Mouse (Mus musculus) spleen, adult 2 months (tissue): Measurements from ENCODE around the gene Kcnn3.

Source experiments
- CTCF ChIP-seq: fragments of 200-500 bp; IDR thresholded peaks from 2 replicates; pipeline ENCODE4 v1.5.1; 2011; ENCODE audit warnings: mild to moderate bottlenecking, inconsistent platforms; ENCODE audit not compliant: insufficient read depth, insufficient read length, insufficient replicate concordance; ENCODE audit errors: extremely low read depth
- POLR2A ChIP-seq: fragments of 200-500 bp; IDR thresholded peaks from 2 replicates; pipeline ENCODE4 v1.6.1; 2011; ENCODE audit warnings: low read depth, low read length, inconsistent platforms

- TF ChIP-seq CTCF: no peak
- no peak for TF ChIP-seq POLR2A
Observed at GRCm38 (mm10) chr3:89647268-89647874, 127.4 kb downstream of the Kcnn3 start.
